Mouse (Mus musculus): ENCODE data around the gene Bst2.

DNA sequence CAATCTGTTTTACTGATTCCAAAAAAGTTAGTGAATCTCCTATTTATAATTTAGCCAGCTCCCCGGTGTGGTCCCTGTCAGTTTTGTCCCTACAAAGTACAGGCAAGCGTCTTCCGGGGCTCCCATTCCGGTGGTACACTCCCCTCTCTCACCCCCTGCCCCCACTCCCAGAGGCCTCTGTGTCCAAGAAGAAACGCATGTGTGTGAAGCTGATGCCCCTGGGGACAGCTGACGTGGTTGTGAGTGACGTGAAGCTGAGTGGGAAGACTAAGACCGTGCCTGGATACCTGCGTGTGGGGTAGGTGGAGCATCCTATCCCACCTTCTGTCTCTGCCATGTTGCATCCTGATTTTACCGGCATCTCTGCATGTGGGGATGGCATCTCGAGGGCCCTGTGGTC is 7.8 kb upstream of the Bst2 start:
- no peak for TF ChIP-seq CTCF (IDR thresholded peaks at IDR 0.05; ENCODE audit: borderline replicate concordance, control insufficient read depth, extremely low read depth, insufficient read depth, low read length, poor library complexity)
- no peak for TF ChIP-seq POLR2A (IDR thresholded peaks at IDR 0.05; ENCODE audit: control insufficient read depth, extremely low read depth, insufficient read depth, low read length, poor library complexity)

All from thymus, adult 2 months (tissue).